Mouse (Mus musculus) intestine, postnatal 0 days (tissue): Measurements from ENCODE around the gene Fkbp4. TPM values are rescaled to one million over a fixed set of nuclear protein-coding genes. Genes with fewer than 3 reads are reported as not detected.
"Not testable (repeated sequence)": the region's sequence is repeated elsewhere in the genome, so short reads cannot be mapped to it uniquely, and the experiment has no call there.

Experiments used
- ATAC-seq: fragments of 200-750 bp; cut with Nextera tagmentation; 2 replicates; pipeline ENCODE4 v1.8.0; 2017; ENCODE audit warnings: mild to moderate bottlenecking, moderate TSS enrichment, moderate library complexity
- H3K27ac ChIP-seq: fragments of 300-500 bp; sonication (generic); 2 replicates; pipeline ENCODE4 v1.5.1; 2014; ENCODE audit warnings: mild to moderate bottlenecking, low read depth, low read length, moderate library complexity
- H3K27me3 ChIP-seq: fragments of 300-500 bp; sonication (generic); replicated peaks from 2 replicates; pipeline ENCODE4 v1.6.1; 2014; ENCODE audit warnings: low read length, mixed read lengths; ENCODE audit not compliant: control insufficient read depth, insufficient read depth
- H3K36me3 ChIP-seq: fragments of 300-500 bp; sonication (generic); 2 replicates; pipeline ENCODE4 v1.6.1; 2014; ENCODE audit warnings: mild to moderate bottlenecking, moderate library complexity; ENCODE audit not compliant: control insufficient read depth, insufficient read depth
- H3K4me1 ChIP-seq: fragments of 300-500 bp; sonication (generic); replicated peaks from 2 replicates; pipeline ENCODE4 v1.6.1; 2014; ENCODE audit warnings: antibody characterized with exemption, low read length, mixed read lengths; ENCODE audit not compliant: control insufficient read depth, insufficient read depth
- H3K4me2 ChIP-seq: fragments of 300-500 bp; sonication (generic); replicated peaks from 2 replicates; pipeline ENCODE4 v1.6.1; 2014; ENCODE audit warnings: low read depth, mild to moderate bottlenecking, moderate library complexity
- H3K4me3 ChIP-seq: fragments of 300-500 bp; sonication (generic); 2 replicates; pipeline ENCODE4 v1.5.1; 2014; ENCODE audit warnings: low read depth, low read length
- H3K9ac ChIP-seq: fragments of 300-500 bp; sonication (generic); 2 replicates; pipeline ENCODE4 v1.6.1; 2014; ENCODE audit warnings: mild to moderate bottlenecking, low read depth, low read length
- H3K9me3 ChIP-seq: fragments of 300-500 bp; sonication (generic); 2 replicates; pipeline ENCODE4 v1.6.1; 2016; ENCODE audit warnings: mixed run types; ENCODE audit not compliant: control insufficient read depth
- CTCF ChIP-seq: sonication (generic); IDR thresholded peaks from 2 replicates; pipeline ENCODE4 v1.5.1; 2016; ENCODE audit warnings: low read depth, mild to moderate bottlenecking, control low read depth, antibody characterized with exemption, moderate library complexity
- WGBS: fragments of 180-500 bp; shearing (Covaris S2); extraction: QIAGEN DNeasy Blood & Tissue Kit; methylation state at CpG from one replicate; pipeline ENCODE4 v1.1.7; 2014; 5-methylcytosine and 5-hydroxymethylcytosine counted together
- polyA plus RNA-seq: library from polyadenylated mRNA; unstranded; fragments of >200 nt; fragmentation: Nextera tagmentation; extraction: Ambion mirVana; gene quantifications from 2 replicates; pipeline ENCODE4 v1.2.1, GENCODE M21; 2015

The Fkbp4 gene
- polyA plus RNA-seq, 1 experiment from 2014 or later, result 113 TPM

DNA sequence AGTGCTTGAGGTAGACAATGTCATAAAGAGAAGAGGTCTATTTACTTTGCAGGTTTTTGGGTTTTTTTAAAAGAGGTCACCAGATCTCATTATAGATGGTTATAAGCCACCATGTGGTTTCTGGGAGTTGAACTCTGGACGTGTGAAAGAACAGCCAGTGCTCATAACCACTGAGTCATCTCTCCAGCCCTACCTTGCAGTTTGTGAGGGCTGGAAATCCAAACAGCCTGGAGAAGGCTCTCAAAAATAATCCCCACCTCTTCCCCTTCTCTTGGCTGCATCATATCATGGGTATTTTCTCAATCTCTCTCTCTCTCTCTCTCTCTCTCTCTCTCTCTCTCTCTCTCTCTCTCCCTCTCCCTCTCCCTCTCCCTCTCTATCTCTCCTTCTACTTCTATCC is 47.8 kb downstream of the Fkbp4 start:
- H3K9ac ChIP-seq, result no peak overlapping the region
- H3K27ac ChIP-seq, result no peak overlapping the region
- TF ChIP-seq CTCF, result no peak
- no peaks in the 10 kb centered on the region for H3K27me3 ChIP-seq
- 26% methylated on average over 1 of the region's 1 CpGs for WGBS
- no peaks in the 10 kb centered on the region for H3K9me3 ChIP-seq
- ATAC-seq, result no peak
- no peaks in the 10 kb centered on the region for H3K4me1 ChIP-seq
- H3K4me3 ChIP-seq, result no peak overlapping the region
- H3K4me2 ChIP-seq, result no peak overlapping the region
- H3K36me3 ChIP-seq, result no peaks in the 10 kb centered on the region

DNA sequence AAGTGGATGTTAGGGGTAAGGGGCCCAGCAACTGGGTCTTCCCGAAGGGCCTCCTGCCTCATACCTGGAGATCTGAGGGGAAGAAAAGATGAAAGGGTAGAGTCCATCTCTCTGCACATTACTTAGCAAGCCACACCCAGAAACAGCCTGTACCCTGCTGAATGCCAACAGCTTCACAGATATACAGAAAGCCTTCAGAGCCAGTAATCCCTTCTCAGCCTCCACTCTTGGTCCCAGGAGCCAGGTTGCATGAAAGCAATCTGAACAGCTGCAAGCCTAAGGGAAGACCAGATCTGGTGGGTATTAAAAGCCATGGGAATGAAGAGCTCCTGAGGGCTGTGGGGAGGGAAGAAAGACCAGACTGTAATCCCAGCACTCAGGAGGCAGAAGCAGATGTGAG is 49.3 kb downstream of the Fkbp4 start:
- no peaks in the 10 kb centered on the region for H3K4me1 ChIP-seq
- 39% methylated on average over 1 of the region's 1 CpGs for WGBS

DNA sequence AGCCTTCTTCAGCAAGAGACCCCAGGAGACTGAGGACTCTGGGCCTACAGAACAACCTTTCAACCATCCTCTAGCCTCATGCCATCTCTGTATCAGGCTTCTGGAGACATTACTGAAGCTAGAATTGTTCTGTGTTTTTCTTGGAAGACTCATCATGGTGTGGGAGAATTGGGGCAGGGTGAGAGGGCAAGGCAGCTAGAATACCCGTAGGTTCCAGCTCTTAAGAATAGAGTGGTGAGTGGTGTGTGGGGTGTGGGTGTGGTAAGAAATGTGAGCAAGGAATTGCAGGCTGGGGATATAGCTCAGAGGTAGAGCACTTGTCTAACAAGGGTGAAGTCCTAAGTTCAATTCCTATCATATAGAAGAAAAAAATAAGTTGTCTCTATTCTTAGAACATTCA is 53.5 kb downstream of the Fkbp4 start:
- H3K27ac ChIP-seq, result no peak overlapping the region
- H3K4me1 ChIP-seq, result no peaks in the 10 kb centered on the region
- H3K36me3 ChIP-seq, result no peaks in the 10 kb centered on the region
- ATAC-seq, result peak; percentile 45; the same call in 1 of the 2 replicates
- no peak overlapping the region for H3K4me2 ChIP-seq
- H3K27me3 ChIP-seq, result no peaks in the 10 kb centered on the region
- H3K9ac ChIP-seq, result no peak overlapping the region
- TF ChIP-seq CTCF, result no peak
- no peaks in the 10 kb centered on the region for H3K9me3 ChIP-seq
- H3K4me3 ChIP-seq, result no peak overlapping the region
- WGBS, result 40% methylated on average over 1 of the region's 1 CpGs

More for the DNA sequence above, 49.3 kb downstream of the Fkbp4 start:
- peak; percentile 68 for ATAC-seq
- H3K9me3 ChIP-seq, result no peaks in the 10 kb centered on the region
- no peaks in the 10 kb centered on the region for H3K36me3 ChIP-seq
- H3K4me3 ChIP-seq, result no peak overlapping the region
- peak overlapping the region; percentile 10; the same call in 1 of the 2 replicates for H3K4me2 ChIP-seq
- H3K27ac ChIP-seq, result peak overlapping the region; percentile 24; the same call in 1 of the 2 replicates
- no peaks in the 10 kb centered on the region for H3K27me3 ChIP-seq
- TF ChIP-seq CTCF, result no peak
- no peak overlapping the region for H3K9ac ChIP-seq

DNA sequence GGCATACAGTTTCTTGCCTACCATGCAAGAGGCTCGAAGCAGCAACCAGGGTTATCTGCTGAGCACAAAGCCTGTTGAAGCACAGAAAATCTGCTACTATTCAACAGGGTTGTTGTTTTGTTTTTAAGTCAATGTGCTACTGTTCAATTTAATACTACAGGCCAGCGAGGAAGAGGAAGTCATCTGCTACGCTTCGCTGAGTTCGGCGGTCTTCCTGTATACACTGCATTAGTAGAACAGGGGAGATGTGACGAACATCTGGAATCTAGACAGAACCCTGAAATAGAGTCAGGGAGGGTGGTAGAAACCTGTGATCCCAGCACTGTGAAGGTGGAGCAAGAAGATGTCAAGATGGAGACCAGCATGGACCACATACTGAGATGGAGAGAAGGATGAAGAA is 54.7 kb downstream of the Fkbp4 start:
- no peaks in the 10 kb centered on the region for H3K27me3 ChIP-seq
- no peak overlapping the region for H3K4me2 ChIP-seq
- H3K36me3 ChIP-seq, result no peaks in the 10 kb centered on the region
- WGBS, result 75% methylated on average over 7 of the region's 7 CpGs
- no peak for ATAC-seq
- no peak overlapping the region for H3K4me3 ChIP-seq
- no peak for TF ChIP-seq CTCF
- no peaks in the 10 kb centered on the region for H3K4me1 ChIP-seq
- H3K27ac ChIP-seq, result no peak overlapping the region
- H3K9ac ChIP-seq, result no peak overlapping the region
- no peaks in the 10 kb centered on the region for H3K9me3 ChIP-seq

DNA sequence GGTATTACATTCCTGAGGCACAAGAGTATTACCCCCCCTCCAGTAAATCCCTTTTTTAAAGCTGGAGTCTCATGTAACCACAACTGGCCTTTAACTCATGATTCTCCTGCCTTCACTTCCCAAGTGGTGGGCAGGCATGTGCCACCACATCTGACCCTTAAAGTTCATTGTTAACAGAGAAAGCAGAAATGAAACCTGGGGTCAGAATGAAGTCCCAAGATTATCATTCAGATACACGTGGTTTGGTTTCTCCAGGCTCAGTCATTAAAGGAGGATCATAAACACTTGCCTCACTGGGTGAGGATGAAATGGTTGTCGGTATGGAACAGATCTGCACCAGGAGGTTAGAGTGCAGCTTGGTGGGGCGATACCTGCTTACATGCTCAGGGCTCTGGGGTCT is 57.2 kb downstream of the Fkbp4 start:
- H3K27me3 ChIP-seq, result no peaks in the 10 kb centered on the region
- no peak overlapping the region for H3K27ac ChIP-seq
- ATAC-seq, result no peak
- H3K9me3 ChIP-seq, result no peaks in the 10 kb centered on the region
- no peaks in the 10 kb centered on the region for H3K36me3 ChIP-seq
- no peak overlapping the region for H3K4me2 ChIP-seq
- H3K4me3 ChIP-seq, result no peak overlapping the region
- no peak for TF ChIP-seq CTCF
- 54% methylated on average over 3 of the region's 3 CpGs for WGBS
- H3K4me1 ChIP-seq, result no peaks in the 10 kb centered on the region
- H3K9ac ChIP-seq, result no peak overlapping the region

DNA sequence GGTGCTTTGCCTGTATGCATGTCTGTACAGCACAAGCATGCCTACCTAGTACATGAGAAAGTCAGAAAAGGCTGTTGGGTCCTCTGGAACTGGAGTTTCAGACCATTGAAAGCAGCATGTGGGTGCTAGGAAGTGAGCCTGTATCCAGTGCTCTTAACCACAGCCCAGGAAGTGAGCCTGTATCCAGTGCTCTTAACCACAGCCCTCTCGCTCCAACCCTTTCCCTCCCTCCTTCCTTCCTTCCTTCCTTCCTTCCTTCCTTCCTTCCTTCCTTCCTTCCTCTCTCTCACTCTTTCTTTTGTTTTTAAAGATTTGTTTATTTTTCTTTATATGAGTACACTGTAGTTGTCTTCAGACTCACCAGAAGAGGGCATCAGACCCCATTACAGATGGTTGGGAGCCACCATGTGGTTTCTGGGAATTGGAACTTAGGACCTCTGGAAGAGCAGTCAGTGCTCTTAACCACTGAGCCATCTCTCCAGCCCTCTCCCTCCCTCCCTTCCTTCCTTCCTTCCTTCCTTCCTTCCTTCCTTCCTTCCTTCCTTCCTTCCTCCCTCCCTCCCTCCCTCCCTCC is 57.8 kb downstream of the Fkbp4 start:
- H3K27ac ChIP-seq, H3K9ac ChIP-seq, H3K4me3 ChIP-seq, ATAC-seq, H3K27me3 ChIP-seq, H3K9me3 ChIP-seq, H3K4me1 ChIP-seq, H3K36me3 ChIP-seq, H3K4me2 ChIP-seq: not testable (repeated sequence)
- TF ChIP-seq CTCF, result peak; percentile 63
- 57% methylated on average over 1 of the region's 1 CpGs for WGBS

Other genes starting within 250 kb of the Fkbp4 start
- gene Tead4, start 137.9 kb downstream of the Fkbp4 start, polyA plus RNA-seq, result 1.4 and 1.5 TPM in 2 replicates
- gene Tulp3, start 82.8 kb downstream of the Fkbp4 start, polyA plus RNA-seq, result 3.0 and 4.4 TPM in 2 replicates
- 39.1 and 39.5 TPM in 2 replicates for gene Rhno1, start 75.8 kb downstream of the Fkbp4 start, polyA plus RNA-seq
- 4.7 and 5.7 TPM in 2 replicates for gene Foxm1, start 75.7 kb downstream of the Fkbp4 start, polyA plus RNA-seq
- not detected in 2 replicates for gene Tex52, start 63.2 kb downstream of the Fkbp4 start, polyA plus RNA-seq
- gene Gm44596, start 63.2 kb downstream of the Fkbp4 start, polyA plus RNA-seq, result not detected in 2 replicates
- gene Nrip2, start 39.4 kb downstream of the Fkbp4 start, polyA plus RNA-seq, result 2.3 and 3.4 TPM in 2 replicates
- 9.4 and 11.9 TPM in 2 replicates for gene Itfg2, start 13.7 kb downstream of the Fkbp4 start, polyA plus RNA-seq
- 0.39 and 0.44 TPM in 2 replicates for gene Pzp, start 88.0 kb upstream of the Fkbp4 start, polyA plus RNA-seq
- gene A2ml1, start 142.9 kb upstream of the Fkbp4 start, polyA plus RNA-seq, result 1.0 and 2.0 TPM in 2 replicates
- gene Klrb1a, start 184.9 kb upstream of the Fkbp4 start, polyA plus RNA-seq, result not detected in 2 replicates
- 169 and 175 TPM in 2 replicates for gene Clec2h, start 223.7 kb upstream of the Fkbp4 start, polyA plus RNA-seq